Mouse (Mus musculus): Measurements from ENCODE around the gene Pvr. TPM values are rescaled to one million over a fixed set of nuclear protein-coding genes. Genes with fewer than 3 reads are reported as not detected.
"Not testable (repeated sequence)": the region's sequence is repeated elsewhere in the genome, so short reads cannot be mapped to it uniquely, and the experiment has no call there.

Gene Pvr
- total RNA-seq, 2 experiments from 2014 or later = 21.2 to 23.1 TPM

- DNase-seq = peak; percentile 55 to 68
- intact Hi-C loops (cut with DNase I) = loop anchor here (2.0 kb wide), 1 partner anchor 21 kb away; no protein-coding TSS in a partner anchor
Observed at GRCm38 (mm10) chr7:19935961-19936360, 15.0 kb upstream of the Pvr start.

- peak; percentile 67 to 68 for DNase-seq
- intact Hi-C loops (cut with DNase I) = loop anchor here (2.0 kb wide), 1 partner anchor 22 kb away; no protein-coding TSS in a partner anchor
Observed at GRCm38 (mm10) chr7:19935171-19935751, 14.3 kb upstream of the Pvr start.

GRCm38 (mm10) chr7:19932877-19933809 is 12.2 kb upstream of the Pvr start:
- peak; percentile 87 to 90 for DNase-seq
- intact Hi-C loops (cut with DNase I) = loop anchor here (5.0 kb wide), 1 partner anchor 186 kb away; no protein-coding TSS in a partner anchor

- intact Hi-C loops (cut with DNase I) = loop anchor here (5.0 kb wide), 1 partner anchor 185 kb away; no protein-coding TSS in a partner anchor
- no peak for DNase-seq
Observed at GRCm38 (mm10) chr7:19932133-19932876, 11.3 kb upstream of the Pvr start.

GRCm38 (mm10) chr7:19930481-19930880 is 9.5 kb upstream of the Pvr start:
- DNase-seq = not testable (repeated sequence)
- intact Hi-C loops (cut with DNase I) = loop anchor here (5.0 kb wide), 1 partner anchor 183 kb away; no protein-coding TSS in a partner anchor

GRCm38 (mm10) chr7:19928486-19928885 is 7.5 kb upstream of the Pvr start:
- intact Hi-C loops (cut with DNase I) = no loop called here
- DNase-seq = no peak

- DNase-seq = no peak
- intact Hi-C loops (cut with DNase I) = no loop called here
Observed at GRCm38 (mm10) chr7:19926849-19927480, 6.0 kb upstream of the Pvr start.

GRCm38 (mm10) chr7:19925376-19925775 is 4.4 kb upstream of the Pvr start:
- DNase-seq = no peak

GRCm38 (mm10) chr7:19923797-19924196 is 2.8 kb upstream of the Pvr start:
- intact Hi-C loops (cut with DNase I) = no loop called here
- no peak for DNase-seq

More at GRCm38 (mm10) chr7:19925376-19925775, 4.4 kb upstream of the Pvr start:
- intact Hi-C loops (cut with DNase I) = no loop called here

GRCm38 (mm10) chr7:19923354-19923753 is 2.4 kb upstream of the Pvr start:
- no peak for DNase-seq
- intact Hi-C loops (cut with DNase I) = no loop called here

GRCm38 (mm10) chr7:19920166-19920505 is 824 bp downstream of the Pvr start:
- DNase-seq = no peak
- intact Hi-C loops (cut with DNase I) = loop anchor here (2.0 kb wide), 1 partner anchor 21 kb away; no protein-coding TSS in a partner anchor

- no peak for DNase-seq
- intact Hi-C loops (cut with DNase I) = no loop called here
Observed at GRCm38 (mm10) chr7:19914558-19914957, 6.4 kb downstream of the Pvr start.

- intact Hi-C loops (cut with DNase I) = no loop called here
- DNase-seq = no peak
Observed at GRCm38 (mm10) chr7:19911695-19912524, 9.1 kb downstream of the Pvr start.

- DNase-seq = no peak
- intact Hi-C loops (cut with DNase I) = no loop called here
Observed at GRCm38 (mm10) chr7:19911292-19911658, 9.7 kb downstream of the Pvr start.

GRCm38 (mm10) chr7:19910421-19911291 is 10.3 kb downstream of the Pvr start:
- intact Hi-C loops (cut with DNase I) = loop anchor here (1.0 kb wide), 1 partner anchor 46 kb away; no protein-coding TSS in a partner anchor
- DNase-seq = peak; percentile 83 to 91

GRCm38 (mm10) chr7:19889881-19890280 is 31.1 kb downstream of the Pvr start:
- peak; percentile 46 to 72 for DNase-seq
- intact Hi-C loops (cut with DNase I) = no loop called here

GRCm38 (mm10) chr7:19887849-19888248 is 33.1 kb downstream of the Pvr start, which contains the start of gene Ceacam19:
Gene Ceacam19 (minus strand): TSS chr7:19887965.
- no peak for DNase-seq
- intact Hi-C loops (cut with DNase I) = no loop called here

GRCm38 (mm10) chr7:19880754-19881153 is 40.2 kb downstream of the Pvr start:
- intact Hi-C loops (cut with DNase I) = no loop called here
- DNase-seq = no peak

Measured in heart, postnatal 10 days (tissue).